Comparison of ENCODE assay signal across 8 mouse cellular contexts in the genomic region with DNA sequence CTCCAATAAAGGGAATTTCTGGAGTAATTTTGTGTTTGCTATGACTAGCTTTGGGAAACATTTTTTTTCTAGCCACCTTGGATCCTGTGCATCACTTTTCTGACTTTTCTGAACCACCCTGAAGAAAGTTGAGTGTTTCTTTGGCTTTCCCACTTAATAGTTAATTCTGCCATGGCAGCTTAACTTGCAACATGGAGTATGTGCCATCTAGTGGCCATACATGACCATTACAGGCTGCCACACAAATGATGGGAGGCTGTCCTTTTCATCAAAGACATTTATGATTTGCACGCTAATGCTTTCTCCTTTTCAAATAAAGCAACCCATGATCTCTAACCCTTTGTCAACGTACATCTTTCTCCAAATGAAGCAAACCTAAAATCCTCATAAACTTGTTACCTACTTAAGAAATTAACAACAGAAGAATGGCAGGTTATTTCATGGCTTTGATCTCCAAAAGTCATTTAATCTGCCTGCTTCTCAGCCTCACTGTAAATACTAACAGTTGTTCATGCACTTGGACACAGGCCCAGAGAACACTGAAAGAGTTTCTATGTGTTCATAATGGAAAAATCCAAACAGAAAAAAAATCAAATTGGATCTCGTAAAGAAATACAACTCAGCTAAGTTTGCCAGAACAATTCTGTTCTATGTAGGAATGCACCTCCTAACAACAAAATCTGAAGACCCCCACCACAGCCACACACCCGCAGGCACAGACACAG.
DNase-seq lines count a peak whose midpoint lies in the region; ATAC-seq and TF ChIP-seq lines count a peak whose summit lies in the region.

No protein-coding gene starts in this region.

- 44% methylated on average over 4 of the region's 4 CpGs for WGBS in forebrain, embryonic 14.5 days
- 53% methylated on average over 4 of the region's 4 CpGs for WGBS in forebrain, embryonic 12.5 days
- 37% methylated on average over 4 of the region's 4 CpGs for WGBS in lung, adult 2 months

- ATAC-seq in forebrain, embryonic 14.5 days = no peak
- no peak for ATAC-seq in forebrain, embryonic 12.5 days (ENCODE audit: low FRiP score)
- peak; percentile 67 for ATAC-seq in common myeloid progenitor, adult 5-6 weeks (replicated peaks; ENCODE audit: low read depth, poor library complexity, severe bottlenecking)

- peak; percentile 36; the same call in 1 of the 2 replicates for TF ChIP-seq CTCF in lung, adult 2 months (IDR thresholded peaks at IDR 0.05; ENCODE audit: insufficient read depth, low read length)

- no peaks in the 10 kb centered on the region for H3K27me3 ChIP-seq in forebrain, embryonic 14.5 days (replicated peaks; ENCODE audit: control insufficient read depth, insufficient read depth, low read length)
- peaks cover 12% of the 10 kb centered on the region for H3K27me3 ChIP-seq in forebrain, embryonic 12.5 days

- DNase-seq in forebrain, embryonic 14.5 days (ENCODE audit: low spot score) = peak; percentile 85
- DNase-seq in right cerebral cortex, adult 2 months (ENCODE audit: low spot score in 2 of 2) = peak; percentile 64 to 73
- DNase-seq in right cerebral cortex, postnatal 25 days = no peak
- DNase-seq in induced T-regulatory cell, adult 2 months (ENCODE audit: low read depth) = peak; percentile 83
- peak; percentile 51 for DNase-seq in lung, adult 2 months
- peak; percentile 47 to 67 for DNase-seq in thymus, postnatal 10 days (ENCODE audit: low spot score in 2 of 2)

- H3K4me1 ChIP-seq in forebrain, embryonic 14.5 days (ENCODE audit: control insufficient read depth, insufficient read depth, low read length) = peaks cover 14% of the 10 kb centered on the region; the same call in 1 of the 2 replicates
- peaks cover 29% of the 10 kb centered on the region for H3K4me1 ChIP-seq in forebrain, embryonic 12.5 days
- H3K4me1 ChIP-seq in lung, adult 2 months (ENCODE audit: control insufficient read depth, insufficient read depth, low read length) = 0 out of 2 replicates have a peak, but pooled peaks cover 2% of the 10 kb centered on the region

- no peaks in the 10 kb centered on the region for H3K36me3 ChIP-seq in forebrain, embryonic 14.5 days (ENCODE audit: control insufficient read depth, insufficient read depth, low read length)
- no peaks in the 10 kb centered on the region for H3K36me3 ChIP-seq in forebrain, embryonic 12.5 days (replicated peaks)

- no peak overlapping the region for H3K4me2 ChIP-seq in forebrain, embryonic 14.5 days (ENCODE audit: low read length)
- no peak overlapping the region for H3K4me2 ChIP-seq in forebrain, embryonic 12.5 days

- no peak overlapping the region for H3K9ac ChIP-seq in forebrain, embryonic 14.5 days (ENCODE audit: low read length)
- H3K9ac ChIP-seq in forebrain, embryonic 12.5 days = no peak overlapping the region

- H3K27ac ChIP-seq in forebrain, embryonic 14.5 days (ENCODE audit: low read depth, low read length) = no peak overlapping the region
- no peak overlapping the region for H3K27ac ChIP-seq in forebrain, embryonic 12.5 days

- no peak for TF ChIP-seq POLR2A in lung, adult 2 months (IDR thresholded peaks at IDR 0.05; ENCODE audit: borderline replicate concordance, extremely low read depth, low read depth, low read length)

- no peak overlapping the region for H3K4me3 ChIP-seq in forebrain, embryonic 14.5 days (ENCODE audit: low read depth, low read length)
- no peak overlapping the region for H3K4me3 ChIP-seq in forebrain, embryonic 12.5 days (replicated peaks)
- no peak overlapping the region for H3K4me3 ChIP-seq in lung, adult 2 months (replicated peaks; ENCODE audit: extremely low read depth, low read depth, low read length)

- no peaks in the 10 kb centered on the region for H3K9me3 ChIP-seq in forebrain, embryonic 14.5 days (replicated peaks; ENCODE audit: control insufficient read depth, low read length)
- H3K9me3 ChIP-seq in forebrain, embryonic 12.5 days = no peaks in the 10 kb centered on the region
